Mouse (Mus musculus): ENCODE results near the gene Actg2. TPM values are rescaled to one million over a fixed set of nuclear protein-coding genes. Genes with fewer than 3 reads are reported as not detected.

Actg2 gene
- total RNA-seq, 1 experiment from 2014 or later: not detected

- no peak for ATAC-seq (ENCODE audit: extremely low read depth, insufficient number of reproducible peaks, low FRiP score, poor library complexity, severe bottlenecking)
Measured at GRCm38 (mm10) chr6:83487298-83487697, 48.8 kb downstream of the Actg2 start.

GRCm38 (mm10) chr6:83485854-83486253 lies 50.2 kb downstream of the Actg2 start:
- no peak for ATAC-seq (ENCODE audit: extremely low read depth, insufficient number of reproducible peaks, low FRiP score, poor library complexity, severe bottlenecking)

GRCm38 (mm10) chr6:83483776-83484175 lies 52.3 kb downstream of the Actg2 start:
- ATAC-seq (ENCODE audit: extremely low read depth, insufficient number of reproducible peaks, low FRiP score, poor library complexity, severe bottlenecking): no peak

DNA sequence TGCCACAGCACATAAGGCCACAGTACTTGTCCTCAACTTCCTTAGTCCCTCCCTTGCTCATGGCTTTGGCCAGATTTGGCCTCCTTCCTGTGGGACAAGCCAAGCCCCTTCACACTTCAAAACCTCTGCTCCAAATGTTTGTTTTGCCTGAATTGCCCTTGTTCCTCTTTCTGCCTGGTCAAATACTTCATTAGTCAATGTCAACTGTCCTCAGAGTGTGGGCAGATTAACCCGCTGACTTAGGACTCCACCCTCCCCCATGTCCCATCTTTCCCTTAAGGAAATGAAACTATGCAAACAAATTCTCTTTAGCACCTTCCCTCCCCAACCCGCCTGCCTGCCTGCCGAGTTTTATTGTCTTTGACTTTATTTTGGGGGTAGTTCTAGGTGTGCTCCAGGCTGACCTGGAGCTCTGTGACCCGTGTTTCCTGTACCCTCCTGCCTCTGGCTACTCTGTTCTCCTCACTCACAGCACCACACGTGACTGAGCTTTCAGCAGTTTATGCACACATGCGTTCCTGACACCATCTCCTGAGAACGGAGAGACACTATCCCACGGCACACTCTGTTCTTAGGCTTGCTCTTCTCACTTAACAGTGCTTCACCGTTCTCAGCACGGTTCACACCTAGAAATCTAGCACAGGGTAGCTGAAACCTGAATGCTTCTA lies 53.5 kb downstream of the Actg2 start:
- ATAC-seq (ENCODE audit: extremely low read depth, insufficient number of reproducible peaks, low FRiP score, poor library complexity, severe bottlenecking): peak; percentile 56

GRCm38 (mm10) chr6:83480019-83480655 lies 55.9 kb downstream of the Actg2 start:
- no peak for ATAC-seq (ENCODE audit: extremely low read depth, insufficient number of reproducible peaks, low FRiP score, poor library complexity, severe bottlenecking)

DNA sequence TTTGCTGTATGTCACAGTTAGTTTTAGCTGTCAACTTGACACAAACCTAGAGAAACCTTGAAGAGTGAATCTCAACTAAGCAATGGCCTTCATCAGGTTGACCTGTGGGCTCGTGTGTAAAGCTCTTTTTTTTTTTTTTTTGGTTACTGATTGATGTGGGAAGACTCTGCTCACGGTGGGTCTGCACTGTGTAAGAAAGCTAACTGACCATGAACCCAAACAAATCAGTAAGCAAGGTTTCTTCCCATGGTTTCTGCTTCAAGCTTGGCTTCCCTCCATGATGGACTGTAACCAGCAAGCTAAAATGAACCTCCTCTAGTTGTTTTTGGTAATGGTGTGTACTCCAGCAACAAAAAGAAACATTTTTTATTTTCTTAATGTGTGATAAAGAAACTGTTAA lies 56.9 kb downstream of the Actg2 start:
- no peak for ATAC-seq (ENCODE audit: extremely low read depth, insufficient number of reproducible peaks, low FRiP score, poor library complexity, severe bottlenecking)

DNA sequence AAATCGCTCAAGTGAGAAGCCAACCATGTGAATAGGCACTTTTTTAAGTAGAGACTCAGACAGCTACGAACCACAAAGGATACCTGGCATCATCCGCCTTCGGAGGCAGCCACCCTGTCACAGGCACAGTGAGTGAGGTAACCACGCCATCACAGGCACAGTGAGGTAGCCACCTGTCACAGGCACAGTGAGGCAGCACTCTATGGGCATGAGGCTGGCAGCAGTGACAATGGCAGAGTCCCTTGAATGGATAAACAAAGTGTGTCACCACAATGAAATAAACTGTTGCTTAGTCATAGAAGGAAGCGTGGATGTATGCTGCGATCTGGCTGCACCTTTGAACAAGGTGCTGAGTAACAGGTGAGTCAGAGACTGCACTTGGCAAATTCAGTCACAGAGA lies 57.4 kb downstream of the Actg2 start:
- peak; percentile 30; the same call in 1 of the 2 replicates for ATAC-seq (ENCODE audit: extremely low read depth, insufficient number of reproducible peaks, low FRiP score, poor library complexity, severe bottlenecking)

DNA sequence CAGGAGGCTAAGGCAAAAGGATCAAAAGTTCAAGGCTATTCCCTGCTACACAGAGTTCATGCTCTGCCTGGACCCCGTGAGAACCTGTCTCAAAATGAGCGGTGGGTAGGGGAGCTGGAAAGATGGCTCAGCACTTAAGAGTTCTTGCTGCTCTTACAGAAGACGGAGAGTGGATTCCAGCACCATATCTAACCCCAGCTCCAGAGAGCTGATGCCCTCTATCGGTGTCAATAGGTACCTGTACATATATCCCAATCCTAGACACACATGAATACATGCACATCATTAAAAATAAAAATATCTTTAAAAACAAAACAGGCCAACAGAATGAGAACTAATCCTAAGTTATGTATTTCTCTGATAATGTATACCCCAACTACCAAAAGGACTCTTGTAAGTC lies 57.8 kb downstream of the Actg2 start:
- ATAC-seq (ENCODE audit: extremely low read depth, insufficient number of reproducible peaks, low FRiP score, poor library complexity, severe bottlenecking): no peak

GRCm38 (mm10) chr6:83475431-83475830 lies 60.6 kb downstream of the Actg2 start:
- ATAC-seq (ENCODE audit: extremely low read depth, insufficient number of reproducible peaks, low FRiP score, poor library complexity, severe bottlenecking): no peak

DNA sequence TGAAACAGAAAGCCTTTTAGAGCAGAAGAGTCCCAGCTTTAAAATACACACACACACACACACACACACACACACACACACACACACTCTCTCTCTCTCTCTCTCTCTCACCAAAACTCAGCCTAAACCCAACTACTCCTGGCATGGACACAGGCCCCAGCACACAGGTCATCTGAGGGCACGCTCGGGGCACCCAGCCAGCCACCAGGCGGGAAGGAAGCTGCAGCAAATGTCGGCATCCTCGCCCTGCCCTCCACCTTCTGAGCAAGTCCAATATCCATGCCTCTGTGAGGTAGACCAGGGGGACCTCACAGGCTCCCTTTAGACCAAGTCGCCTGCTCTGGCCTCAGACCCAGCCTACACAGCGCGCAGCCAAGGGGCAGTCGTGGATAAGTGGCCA lies 62.8 kb downstream of the Actg2 start:
- ATAC-seq (ENCODE audit: extremely low read depth, insufficient number of reproducible peaks, low FRiP score, poor library complexity, severe bottlenecking): no peak

DNA sequence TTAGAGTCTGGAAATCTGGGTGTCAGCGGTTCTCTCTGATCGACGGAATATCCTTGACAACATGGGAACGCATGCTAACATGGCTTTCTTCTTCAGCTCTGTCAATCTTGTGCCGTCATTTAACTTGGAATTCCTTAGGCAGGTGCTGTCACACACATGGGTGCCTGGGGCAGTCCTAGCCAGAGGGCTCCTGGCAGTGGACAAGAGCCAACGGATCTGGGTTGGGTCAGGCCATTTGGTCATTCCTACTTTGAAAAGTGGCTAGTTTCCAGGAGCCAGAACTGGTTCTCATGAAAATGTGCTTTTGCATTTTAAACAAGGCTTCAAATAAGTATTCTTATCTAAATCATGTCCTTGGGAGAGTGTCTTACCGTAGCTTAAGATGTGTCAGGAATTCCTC lies 64.3 kb downstream of the Actg2 start:
- no peak for ATAC-seq (ENCODE audit: extremely low read depth, insufficient number of reproducible peaks, low FRiP score, poor library complexity, severe bottlenecking)

DNA sequence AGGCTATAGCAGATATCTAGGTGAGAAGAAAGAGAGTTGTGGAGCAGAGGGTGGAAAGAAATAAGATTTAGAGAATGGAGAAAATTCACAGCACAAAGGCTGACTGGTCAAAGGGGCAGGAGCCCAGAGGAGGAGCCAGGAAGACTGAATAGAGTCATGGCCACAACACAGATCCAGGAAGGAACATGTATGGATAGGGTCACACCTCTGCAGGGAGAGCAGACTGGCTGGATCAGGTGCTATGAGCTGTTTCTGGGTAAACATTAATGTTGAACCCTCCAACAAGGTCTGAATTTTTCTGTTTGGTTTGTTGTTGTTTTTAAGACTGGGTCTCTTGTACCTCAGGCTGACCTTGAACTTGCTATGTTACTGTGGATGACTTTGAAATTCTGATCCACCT lies 72.1 kb downstream of the Actg2 start:
- ATAC-seq (ENCODE audit: extremely low read depth, insufficient number of reproducible peaks, low FRiP score, poor library complexity, severe bottlenecking): no peak

Other genes with a start within 250 kb of the Actg2 start
- gene Mthfd2, start 210.4 kb downstream of the Actg2 start, total RNA-seq (2017): 8.4 and 10.6 TPM in 2 replicates
- gene Mob1a, start 210.2 kb downstream of the Actg2 start, total RNA-seq (2017): 245 and 270 TPM in 2 replicates
- gene Bola3, start 187.1 kb downstream of the Actg2 start, total RNA-seq (2017): 24.7 and 25.7 TPM in 2 replicates
- 37.2 and 39.9 TPM in 2 replicates for gene Tet3, start 77.2 kb downstream of the Actg2 start, total RNA-seq (2017)
- gene Dguok, start 29.3 kb downstream of the Actg2 start, total RNA-seq (2017): 46.1 and 46.7 TPM in 2 replicates
- gene Stambp, start 36.5 kb upstream of the Actg2 start, total RNA-seq (2017): 3.8 and 4.8 TPM in 2 replicates
- not detected in 2 replicates for gene Clec4f, start 119.9 kb upstream of the Actg2 start, total RNA-seq (2017)
- gene Cd207, start 141.6 kb upstream of the Actg2 start, total RNA-seq (2017): not detected in 2 replicates
- not detected in 2 replicates for gene Vax2, start 175.0 kb upstream of the Actg2 start, total RNA-seq (2017)
- gene Atp6v1b1, start 206.7 kb upstream of the Actg2 start, total RNA-seq (2017): not detected in 2 replicates
- gene Ankrd53, start 226.4 kb upstream of the Actg2 start, total RNA-seq (2017): not detected in 2 replicates
- 30.7 and 34.7 TPM in 2 replicates for gene Tex261, start 239.5 kb upstream of the Actg2 start, total RNA-seq (2017)